Mouse (Mus musculus) cortical plate, adult 2 months (tissue): ENCODE data around the gene Slc22a29.

Experiments used
- CTCF ChIP-seq: fragments of 200-500 bp; IDR thresholded peaks from 2 replicates; pipeline ENCODE4 v1.5.1; 2011; ENCODE audit warnings: mild to moderate bottlenecking, control low read depth, low read length; ENCODE audit not compliant: insufficient read depth; ENCODE audit errors: extremely low read depth
- POLR2A ChIP-seq: fragments of 200-500 bp; IDR thresholded peaks from 2 replicates; pipeline ENCODE4 v1.6.1; 2011; ENCODE audit warnings: mild to moderate bottlenecking, low read length, control low read depth; ENCODE audit not compliant: insufficient read depth; ENCODE audit errors: extremely low read depth

DNA sequence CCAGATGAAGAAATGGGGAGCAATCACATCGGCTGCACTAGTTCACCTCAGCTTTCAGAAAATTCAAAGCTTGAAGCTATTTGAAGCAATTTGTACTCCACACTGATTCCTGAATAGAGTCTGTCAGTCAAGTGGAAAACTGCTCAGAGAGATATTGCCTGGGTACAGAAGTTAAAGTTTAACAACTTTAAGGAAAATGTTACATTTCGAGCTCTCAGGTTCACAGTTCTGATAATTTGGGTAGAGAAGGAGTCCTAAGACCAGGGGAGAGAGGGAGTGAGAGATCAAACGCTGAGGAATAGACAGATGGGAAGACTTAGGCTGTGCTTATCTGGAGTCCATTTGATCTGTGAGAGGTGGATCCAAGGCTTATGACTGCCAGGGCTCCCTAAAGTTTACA, 46.6 kb upstream of the Slc22a29 start:
- no peak for TF ChIP-seq POLR2A
- TF ChIP-seq CTCF, result no peak
